Comparison of ENCODE assay signal across 23 mouse cellular contexts in the genomic region with DNA sequence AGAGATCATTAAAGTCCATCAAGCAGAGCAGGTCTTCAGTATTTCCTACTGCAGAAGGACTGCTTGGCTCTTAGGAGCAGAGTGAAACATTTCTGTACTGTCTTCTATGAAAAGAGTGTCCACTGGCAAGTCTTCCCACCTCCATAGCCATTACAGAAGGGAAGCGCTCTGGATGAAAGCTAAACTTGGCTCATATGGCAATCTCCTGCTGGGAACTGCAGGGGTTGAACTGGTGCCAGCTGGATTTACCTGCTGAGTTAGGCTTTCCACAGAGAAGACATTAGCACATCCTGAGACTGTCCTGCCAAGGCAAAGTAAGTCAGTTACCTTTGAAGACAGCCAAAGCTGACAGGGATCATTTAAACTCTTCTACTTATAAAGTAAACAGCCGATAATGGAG. TPM values are rescaled to one million over a fixed set of nuclear protein-coding genes. Genes with fewer than 3 reads are reported as not detected.
A peak's percentile ranks its signal among the peaks of the same experiment; 100 is the strongest.
DNase-seq lines count a peak whose midpoint lies in the region; ATAC-seq and TF ChIP-seq lines count a peak whose summit lies in the region.
"Had no signal": no experiment of that assay in that cellular context is flagged by ENCODE, and none has a peak within 500 bp of the region (broad histone marks: within the 10 kb centered on the region; RNA-seq: fewer than 3 reads in every experiment).

No protein-coding gene starts in this region.

- DNase-seq in hindbrain, postnatal 0 days (ENCODE audit: low spot score), result peak; percentile 51
- DNase-seq in hindbrain, embryonic 10.5 days (ENCODE audit: low spot score), result no peak
- DNase-seq in ZHBTc4 (ENCODE audit: low read depth, low spot score), result peak; percentile 26
- DNase-seq in cerebellum, adult 18-20 months, result peak; percentile 37 to 60
- peak; percentile 80 to 86 for DNase-seq in cerebellum, postnatal 36 days
- no peak for DNase-seq in adrenal gland, postnatal 10 days
- no peak for DNase-seq in lung, postnatal 4 days
- DNase-seq: adrenal gland, postnatal 14 days; gastrocnemius, postnatal 10 days; heart, adult 18-20 months; heart, postnatal 4 days; right cerebral cortex, adult 18-20 months; thymus, adult 2 months had no signal

- H3K9me3 ChIP-seq in hindbrain, postnatal 0 days (ENCODE audit: low read length), result no peaks in the 10 kb centered on the region
- H3K9me3 ChIP-seq in hindbrain, embryonic 10.5 days, result no peaks in the 10 kb centered on the region
- H3K9me3 ChIP-seq: forebrain, embryonic 15.5 days; intestine, embryonic 15.5 days; limb, embryonic 12.5 days; midbrain, embryonic 15.5 days had no signal

- TF ChIP-seq CTCF in hindbrain, postnatal 0 days (IDR thresholded peaks at IDR 0.05; ENCODE audit: low read depth), result no peak

- WGBS in hindbrain, postnatal 0 days, result 48% methylated on average over 2 of the region's 2 CpGs
- 60% methylated on average over 2 of the region's 2 CpGs for WGBS in hindbrain, embryonic 10.5 days

- H3K36me3 ChIP-seq in hindbrain, postnatal 0 days (ENCODE audit: insufficient read depth, low read length), result no peaks in the 10 kb centered on the region
- H3K36me3 ChIP-seq in hindbrain, embryonic 10.5 days, result no peaks in the 10 kb centered on the region
- H3K36me3 ChIP-seq: forebrain, embryonic 15.5 days; intestine, embryonic 15.5 days; limb, embryonic 12.5 days; midbrain, embryonic 15.5 days had no signal

- H3K4me3 ChIP-seq in hindbrain, postnatal 0 days (ENCODE audit: low read length), result no peak overlapping the region
- no peak overlapping the region for H3K4me3 ChIP-seq in hindbrain, embryonic 10.5 days
- H3K4me3 ChIP-seq: forebrain, embryonic 15.5 days; intestine, embryonic 15.5 days; layer of hippocampus, adult 2 months; left cerebral cortex, adult 2 months; limb, embryonic 12.5 days; midbrain, embryonic 15.5 days had no signal

- no peak overlapping the region for H3K4me2 ChIP-seq in hindbrain, postnatal 0 days (ENCODE audit: low read depth, low read length)
- H3K4me2 ChIP-seq: forebrain, embryonic 15.5 days; intestine, embryonic 15.5 days; limb, embryonic 12.5 days; midbrain, embryonic 15.5 days had no signal

- peak; percentile 24; the same call in 1 of the 2 replicates for ATAC-seq in hindbrain, postnatal 0 days
- ATAC-seq: forebrain, embryonic 15.5 days; intestine, embryonic 15.5 days; midbrain, embryonic 15.5 days had no signal

- no peaks in the 10 kb centered on the region for H3K4me1 ChIP-seq in hindbrain, postnatal 0 days (ENCODE audit: insufficient read depth, low read length)
- 0 out of 2 replicates have a peak, but pooled peaks cover 3% of the 10 kb centered on the region for H3K4me1 ChIP-seq in hindbrain, embryonic 10.5 days (replicated peaks)
- H3K4me1 ChIP-seq: intestine, embryonic 15.5 days; limb, embryonic 12.5 days; midbrain, embryonic 15.5 days had no signal

- no peak overlapping the region for H3K27ac ChIP-seq in hindbrain, postnatal 0 days
- H3K27ac ChIP-seq in hindbrain, embryonic 10.5 days, result no peak overlapping the region
- H3K27ac ChIP-seq: forebrain, embryonic 15.5 days; intestine, embryonic 15.5 days; kidney, postnatal 0 days; layer of hippocampus, adult 2 months; left cerebral cortex, adult 2 months; limb, embryonic 12.5 days; liver, embryonic 14.5 days; midbrain, embryonic 15.5 days had no signal

- no peaks in the 10 kb centered on the region for H3K27me3 ChIP-seq in hindbrain, postnatal 0 days (ENCODE audit: insufficient read depth, low read length)
- H3K27me3 ChIP-seq in hindbrain, embryonic 10.5 days (ENCODE audit: insufficient read depth, poor library complexity, severe bottlenecking), result no peaks in the 10 kb centered on the region
- H3K27me3 ChIP-seq: forebrain, embryonic 15.5 days; intestine, embryonic 15.5 days; limb, embryonic 12.5 days; midbrain, embryonic 15.5 days had no signal

- H3K9ac ChIP-seq in hindbrain, postnatal 0 days (replicated peaks; ENCODE audit: low read length), result no peak overlapping the region
- H3K9ac ChIP-seq: forebrain, embryonic 15.5 days; intestine, embryonic 15.5 days; limb, embryonic 12.5 days; liver, embryonic 14.5 days; midbrain, embryonic 15.5 days had no signal

RNA-seq across cellular contexts. Expression of gene Epha5, which starts 8.8 kb away (rescaled TPM):
- total RNA-seq in hindbrain, postnatal 0 days (2014; rRNA removed), result 55.7 and 56.8 TPM in 2 replicates
- 67.7 and 68.0 TPM in 2 replicates for polyA plus RNA-seq in hindbrain, postnatal 0 days (2015; fragmentation: Nextera tagmentation; extraction: Ambion mirVana)
- polyA plus RNA-seq in hindbrain, embryonic 10.5 days (2016; fragmentation: Nextera tagmentation; extraction: Ambion mirVana), result 10.2 and 17.1 TPM in 2 replicates
- 1 to 10 TPM; 2.8 to 6.8 TPM for total RNA-seq in adrenal gland, postnatal 10 days (2021)
- total RNA-seq: megakaryocyte, adult 5-6 weeks; MEL had no signal
- polyA plus RNA-seq: thymus, adult 2 months had no signal

Comparison
In these comparisons a context has a peak if more than half of its experiments do, and no peak if none do; other contexts are left out.
1. DNase-seq: peak in hindbrain, postnatal 0 days (single experiment), ZHBTc4 (single experiment), cerebellum, adult 18-20 months (2 of 2) and cerebellum, postnatal 36 days (2 of 2); none in hindbrain, embryonic 10.5 days (single experiment), adrenal gland, postnatal 10 days (single experiment) and lung, postnatal 4 days (0 of 2).